ENCODE assay signal across 18 mouse cellular contexts in the genomic region with DNA sequence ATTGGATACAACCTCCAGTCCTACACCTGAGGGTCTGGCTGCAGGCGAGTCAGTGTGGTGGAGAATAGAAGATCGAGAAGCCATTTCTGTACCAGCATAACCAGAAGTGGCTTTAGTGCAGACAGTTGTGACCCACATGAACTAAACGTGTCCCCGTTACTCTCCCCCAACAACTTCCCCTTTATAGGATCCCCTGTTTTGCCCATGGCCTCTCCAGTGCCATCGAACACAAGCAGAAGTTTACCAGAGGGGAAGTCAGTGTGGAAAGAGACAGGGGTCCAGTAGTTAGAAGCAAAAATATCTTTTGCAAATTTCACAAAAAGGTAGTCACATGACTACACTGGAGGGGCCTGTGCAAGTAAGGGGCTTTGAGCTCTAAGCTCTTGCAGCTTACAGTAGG.
DNase-seq lines count a peak whose midpoint lies in the region; ATAC-seq and TF ChIP-seq lines count a peak whose summit lies in the region.
"Had no signal": no experiment of that assay in that cellular context is flagged by ENCODE, and none has a peak within 500 bp of the region (broad histone marks: within the 10 kb centered on the region; RNA-seq: fewer than 3 reads in every experiment).

No protein-coding gene starts in this region.

- H3K27me3 ChIP-seq in forebrain, embryonic 10.5 days (ENCODE audit: poor library complexity, severe bottlenecking) = no peaks in the 10 kb centered on the region
- H3K27me3 ChIP-seq in forebrain, postnatal 0 days (ENCODE audit: insufficient read depth, low read length) = no peaks in the 10 kb centered on the region
- no peaks in the 10 kb centered on the region for H3K27me3 ChIP-seq in hindbrain, postnatal 0 days (ENCODE audit: insufficient read depth, low read length)
- H3K27me3 ChIP-seq: forebrain, embryonic 13.5 days; heart, embryonic 15.5 days; neural tube, embryonic 12.5 days had no signal

- DNase-seq in forebrain, embryonic 10.5 days (ENCODE audit: extremely low spot score, low spot score) = no peak
- no peak for DNase-seq in forebrain, postnatal 0 days
- DNase-seq in 416B (ENCODE audit: low read depth) = peak; percentile 82
- DNase-seq in hindbrain, postnatal 0 days (ENCODE audit: low spot score) = no peak
- DNase-seq in yolk sac, embryonic 10.5 days (ENCODE audit: low spot score) = no peak
- DNase-seq in ovary, postnatal 10 days (ENCODE audit: low spot score) = no peak
- DNase-seq: cerebellum, adult 18-20 months; kidney, adult 11 months; kidney, postnatal 36 days; lung, adult 18-20 months; thymus, adult 2 months had no signal

- H3K27ac ChIP-seq in forebrain, embryonic 10.5 days = 0 out of 2 replicates have a peak overlapping the region, but pooled peaks have one; percentile 4
- H3K27ac ChIP-seq in forebrain, postnatal 0 days (ENCODE audit: low read depth, low read length) = no peak overlapping the region
- H3K27ac ChIP-seq in hindbrain, postnatal 0 days = no peak overlapping the region
- H3K27ac ChIP-seq: forebrain, embryonic 13.5 days; heart, embryonic 15.5 days; hindbrain, embryonic 13.5 days; neural tube, embryonic 12.5 days had no signal

- H3K9ac ChIP-seq in forebrain, postnatal 0 days = no peak overlapping the region
- H3K9ac ChIP-seq in hindbrain, postnatal 0 days (replicated peaks; ENCODE audit: low read length) = no peak overlapping the region
- H3K9ac ChIP-seq: forebrain, embryonic 13.5 days; heart, embryonic 15.5 days; hindbrain, embryonic 13.5 days; neural tube, embryonic 12.5 days had no signal

- ATAC-seq in forebrain, postnatal 0 days = no peak
- peak; percentile 94 for ATAC-seq in granulocyte monocyte progenitor cell, adult 5-6 weeks (replicated peaks; ENCODE audit: poor library complexity, severe bottlenecking)
- ATAC-seq in megakaryocyte, adult 5-6 weeks (ENCODE audit: poor library complexity, severe bottlenecking) = peak; percentile 91
- ATAC-seq in hindbrain, postnatal 0 days = no peak
- ATAC-seq: forebrain, embryonic 13.5 days; midbrain, embryonic 16.5 days had no signal

- no peak overlapping the region for H3K4me3 ChIP-seq in forebrain, embryonic 10.5 days
- no peak overlapping the region for H3K4me3 ChIP-seq in forebrain, postnatal 0 days (ENCODE audit: low read depth, low read length)
- no peak overlapping the region for H3K4me3 ChIP-seq in hindbrain, postnatal 0 days (ENCODE audit: low read length)
- H3K4me3 ChIP-seq: forebrain, embryonic 13.5 days; heart, embryonic 15.5 days; hindbrain, embryonic 13.5 days; neural tube, embryonic 12.5 days had no signal

- WGBS in forebrain, embryonic 10.5 days = 92% methylated on average over 5 of the region's 5 CpGs
- WGBS in forebrain, postnatal 0 days = 93% methylated on average over 5 of the region's 5 CpGs
- WGBS in hindbrain, postnatal 0 days = 90% methylated on average over 5 of the region's 5 CpGs

- peaks cover 8% of the 10 kb centered on the region; the same call in 1 of the 2 replicates for H3K4me1 ChIP-seq in forebrain, embryonic 10.5 days
- no peaks in the 10 kb centered on the region for H3K4me1 ChIP-seq in forebrain, postnatal 0 days (ENCODE audit: insufficient read depth)
- H3K4me1 ChIP-seq in hindbrain, postnatal 0 days (ENCODE audit: insufficient read depth, low read length) = no peaks in the 10 kb centered on the region
- H3K4me1 ChIP-seq: forebrain, embryonic 13.5 days; hindbrain, embryonic 13.5 days; neural tube, embryonic 12.5 days had no signal

- H3K9me3 ChIP-seq in forebrain, embryonic 10.5 days = no peaks in the 10 kb centered on the region
- no peaks in the 10 kb centered on the region for H3K9me3 ChIP-seq in forebrain, postnatal 0 days (ENCODE audit: low read length)
- no peaks in the 10 kb centered on the region for H3K9me3 ChIP-seq in hindbrain, postnatal 0 days (ENCODE audit: low read length)
- H3K9me3 ChIP-seq: forebrain, embryonic 13.5 days; heart, embryonic 15.5 days; hindbrain, embryonic 13.5 days; neural tube, embryonic 12.5 days had no signal

- H3K36me3 ChIP-seq in forebrain, embryonic 10.5 days (replicated peaks) = no peaks in the 10 kb centered on the region
- H3K36me3 ChIP-seq in forebrain, postnatal 0 days (ENCODE audit: insufficient read depth) = no peaks in the 10 kb centered on the region
- no peaks in the 10 kb centered on the region for H3K36me3 ChIP-seq in hindbrain, postnatal 0 days (ENCODE audit: insufficient read depth, low read length)
- H3K36me3 ChIP-seq: heart, embryonic 15.5 days; hindbrain, embryonic 13.5 days; neural tube, embryonic 12.5 days had no signal

- TF ChIP-seq CTCF in forebrain, postnatal 0 days (IDR thresholded peaks at IDR 0.05; ENCODE audit: low read depth) = no peak
- TF ChIP-seq CTCF in hindbrain, postnatal 0 days (IDR thresholded peaks at IDR 0.05; ENCODE audit: low read depth) = no peak

- H3K4me2 ChIP-seq in forebrain, postnatal 0 days (ENCODE audit: low read depth) = no peak overlapping the region
- no peak overlapping the region for H3K4me2 ChIP-seq in hindbrain, postnatal 0 days (ENCODE audit: low read depth, low read length)
- H3K4me2 ChIP-seq: forebrain, embryonic 13.5 days; heart, embryonic 15.5 days; hindbrain, embryonic 13.5 days; neural tube, embryonic 12.5 days had no signal

Comparison
In these comparisons a context has a peak if more than half of its experiments do, and no peak if none do; other contexts are left out.
1. ATAC-seq: peak in granulocyte monocyte progenitor cell, adult 5-6 weeks (single experiment) and megakaryocyte, adult 5-6 weeks (single experiment); none in forebrain, postnatal 0 days (single experiment) and hindbrain, postnatal 0 days (single experiment).